Mouse (Mus musculus) G1E-ER4 (cell line): ENCODE measurements around the gene Gm10639. TPM values are rescaled to one million over a fixed set of nuclear protein-coding genes. Genes with fewer than 3 reads are reported as not detected.
"Not testable (repeated sequence)": the region's sequence is repeated elsewhere in the genome, so short reads cannot be mapped to it uniquely, and the experiment has no call there.

Experiments used
- GATA1 ChIP-seq: IDR thresholded peaks from one replicate; pipeline ENCODE4 v1.8.0; 2012; ENCODE audit warnings: low read length, inconsistent platforms
- polyA plus RNA-seq: library from polyadenylated mRNA; stranded (reverse); fragments of >175 nt; gene quantifications from 2 replicates; pipeline ENCODE4 v1.2.3, GENCODE M21; 2012

Gene Gm10639
- not detected in 2 replicates for polyA plus RNA-seq

GRCm38 (mm10) chr9:78289723-78290122, at the start of gene Gm10639:
Gm10639 (plus strand) TSS chr9:78289923.
- not testable (repeated sequence) for TF ChIP-seq GATA1

- not testable (repeated sequence) for TF ChIP-seq GATA1
These were observed 32.8 kb upstream of the Gm10639 start, which contains the start of gene Gm3776 for GRCm38 (mm10) chr9:78256914-78257313. Gm3776 (plus strand) TSS chr9:78257129.

GRCm38 (mm10) chr9:78298232-78298631, 8.5 kb downstream of the Gm10639 start:
- TF ChIP-seq GATA1, result no peak

GRCm38 (mm10) chr9:78314696-78315095, 25.0 kb downstream of the Gm10639 start, which contains the start of gene Omt2a:
Omt2a (minus strand) TSS chr9:78314796.
- TF ChIP-seq GATA1, result no peak

GRCm38 (mm10) chr9:78319499-78319898, 29.8 kb downstream of the Gm10639 start:
- TF ChIP-seq GATA1, result no peak

- TF ChIP-seq GATA1, result not testable (repeated sequence)
These were observed 37.6 kb downstream of the Gm10639 start, which contains the start of gene Omt2b for GRCm38 (mm10) chr9:78327289-78327688. Omt2b (plus strand) TSS chr9:78327589.

DNA sequence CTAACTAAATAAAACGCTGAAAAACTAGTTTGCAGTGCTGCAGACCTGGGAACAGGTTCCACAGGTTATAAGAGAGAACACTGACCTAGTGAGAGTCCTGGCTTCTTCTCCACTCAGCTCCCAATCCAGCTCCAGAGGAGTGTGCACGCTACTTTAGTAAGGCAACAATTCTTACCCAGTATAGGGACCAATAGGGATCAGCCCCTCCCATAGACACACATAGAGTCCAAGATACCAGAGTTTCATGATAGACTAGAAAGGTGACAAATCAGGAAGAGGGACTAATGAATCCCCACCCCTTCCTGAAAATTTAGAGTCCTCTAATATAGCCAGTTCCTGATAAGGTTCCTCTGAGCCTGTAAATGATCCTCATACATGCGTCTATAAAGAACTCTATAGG, 57.3 kb downstream of the Gm10639 start:
- no peak for TF ChIP-seq GATA1

- no peak for TF ChIP-seq GATA1
These were observed 61.9 kb downstream of the Gm10639 start for GRCm38 (mm10) chr9:78351504-78352220.

Other genes with a start within 250 kb of the Gm10639 start
- not detected in 2 replicates for gene Gcm1, start 238.0 kb upstream of the Gm10639 start, polyA plus RNA-seq
- 42.7 and 44.7 TPM in 2 replicates for gene Fbxo9, start 180.9 kb upstream of the Gm10639 start, polyA plus RNA-seq
- 13.0 TPM in 2 replicates for gene Ick, start 180.7 kb upstream of the Gm10639 start, polyA plus RNA-seq
- 0.50 and 0.72 TPM in 2 replicates for gene Gsta4, start 107.1 kb upstream of the Gm10639 start, polyA plus RNA-seq
- not detected in 2 replicates for gene Gsta1, start 59.3 kb upstream of the Gm10639 start, polyA plus RNA-seq
- gene Gm3776, start 32.8 kb upstream of the Gm10639 start, polyA plus RNA-seq, result not detected in 2 replicates
- gene Omt2a, start 24.9 kb downstream of the Gm10639 start, polyA plus RNA-seq, result not detected in 2 replicates
- not detected in 2 replicates for gene Omt2b, start 37.7 kb downstream of the Gm10639 start, polyA plus RNA-seq
- gene Gsta2, start 65.9 kb downstream of the Gm10639 start, polyA plus RNA-seq, result not detected in 2 replicates
- gene Dppa5a, start 78.3 kb downstream of the Gm10639 start, polyA plus RNA-seq, result not detected in 2 replicates
- not detected in 2 replicates for gene Ooep, start 88.8 kb downstream of the Gm10639 start, polyA plus RNA-seq
- not detected in 2 replicates for gene Ddx43, start 105.9 kb downstream of the Gm10639 start, polyA plus RNA-seq
- not detected in 2 replicates for gene Cgas, start 153.3 kb downstream of the Gm10639 start, polyA plus RNA-seq
- 16.2 and 20.7 TPM in 2 replicates for gene Mto1, start 158.3 kb downstream of the Gm10639 start, polyA plus RNA-seq
- gene Gm17324, start 158.9 kb downstream of the Gm10639 start, polyA plus RNA-seq, result 0.09 and 0.19 TPM in 2 replicates
- gene Eef1a1, start 199.2 kb downstream of the Gm10639 start, polyA plus RNA-seq, result 294 and 530 TPM in 2 replicates